Mouse (Mus musculus) midbrain, embryonic 14.5 days (tissue): Measurements from ENCODE around the gene Metap2. TPM values are rescaled to one million over a fixed set of nuclear protein-coding genes. Genes with fewer than 3 reads are reported as not detected.
"Not testable (repeated sequence)": the region's sequence is repeated elsewhere in the genome, so short reads cannot be mapped to it uniquely, and the experiment has no call there.

Experiments
- ATAC-seq: fragments of 200-750 bp; cut with Nextera tagmentation; 2 replicates; pipeline ENCODE4 v1.8.0; 2017; ENCODE audit warnings: moderate number of reproducible peaks, moderate library complexity; ENCODE audit not compliant: low FRiP score, low TSS enrichment
- DNase-seq: peaks from one replicate; pipeline ENCODE4 v3.0.0-alpha.2; 2015
- H3K27ac ChIP-seq: fragments of 300-500 bp; sonication (generic); replicated peaks from 2 replicates; pipeline ENCODE4 v1.5.1; 2014; ENCODE audit warnings: mild to moderate bottlenecking, low read depth, low read length, moderate library complexity
- H3K27me3 ChIP-seq: fragments of 300-500 bp; sonication (generic); 2 replicates; pipeline ENCODE4 v1.6.1; 2014; ENCODE audit warnings: low read length, control low read depth, mixed read lengths; ENCODE audit not compliant: control insufficient read depth, insufficient read depth
- H3K36me3 ChIP-seq: fragments of 300-500 bp; sonication (generic); 2 replicates; pipeline ENCODE4 v1.6.1; 2014; ENCODE audit warnings: low read length, control low read depth; ENCODE audit not compliant: control insufficient read depth, insufficient read depth
- H3K4me1 ChIP-seq: fragments of 300-500 bp; sonication (generic); 2 replicates; pipeline ENCODE4 v1.6.1; 2014; ENCODE audit warnings: mild to moderate bottlenecking, antibody characterized with exemption, low read length, control low read depth; ENCODE audit not compliant: control insufficient read depth, insufficient read depth
- H3K4me2 ChIP-seq: fragments of 300-500 bp; sonication (generic); 2 replicates; pipeline ENCODE4 v1.6.1; 2014; ENCODE audit warnings: mild to moderate bottlenecking, low read length, moderate library complexity
- H3K4me3 ChIP-seq: fragments of 300-500 bp; sonication (generic); replicated peaks from 2 replicates; pipeline ENCODE4 v1.5.1; 2014; ENCODE audit warnings: low read depth, low read length
- H3K9ac ChIP-seq: fragments of 300-500 bp; sonication (generic); replicated peaks from 2 replicates; pipeline ENCODE4 v1.6.1; 2014; ENCODE audit warnings: mild to moderate bottlenecking, low read length, moderate library complexity
- H3K9me3 ChIP-seq: fragments of 300-500 bp; sonication (generic); 2 replicates; pipeline ENCODE4 v1.6.1; 2016; ENCODE audit warnings: low read length, control low read depth, mixed read lengths; ENCODE audit not compliant: control insufficient read depth
- WGBS: fragments of 180-500 bp; shearing (Covaris S2); extraction: QIAGEN DNeasy Blood & Tissue Kit; methylation state at CpG from one replicate; pipeline ENCODE4 v1.1.7; 2014; 5-methylcytosine and 5-hydroxymethylcytosine counted together
- polyA plus RNA-seq: library from polyadenylated mRNA; unstranded; fragments of >200 nt; fragmentation: Nextera tagmentation; extraction: Ambion mirVana; gene quantifications from 2 replicates; pipeline ENCODE4 v1.2.1, GENCODE M21; 2014

The Metap2 gene
- polyA plus RNA-seq, 1 experiment from 2014 or later = 173 TPM

GRCm38 (mm10) chr10:93855126-93855525 lies 41.8 kb downstream of the Metap2 start:
- H3K4me2 ChIP-seq = no peak overlapping the region
- no peak overlapping the region for H3K9ac ChIP-seq
- ATAC-seq = no peak
- H3K27me3 ChIP-seq = no peaks in the 10 kb centered on the region
- no peak overlapping the region for H3K27ac ChIP-seq
- no peak for DNase-seq
- H3K36me3 ChIP-seq = peaks cover 13% of the 10 kb centered on the region
- H3K4me3 ChIP-seq = no peak overlapping the region
- H3K4me1 ChIP-seq = no peaks in the 10 kb centered on the region
- WGBS = 92% methylated on average over 9 of the region's 9 CpGs
- no peaks in the 10 kb centered on the region for H3K9me3 ChIP-seq

GRCm38 (mm10) chr10:93846706-93847105 lies 50.2 kb downstream of the Metap2 start:
- Histone ChIP-seq H3K9me3 (peaks cover 7% of the 10 kb centered on the region; the same call in 1 of the 2 replicates), H3K4me1 (no peaks in the 10 kb centered on the region), H3K9ac (no peak overlapping the region), H3K27ac (no peak overlapping the region), H3K4me3 (no peak overlapping the region), H3K4me2 (no peak overlapping the region), H3K27me3 (no peaks in the 10 kb centered on the region), H3K36me3 (0 out of 2 replicates have a peak, but pooled peaks cover 2% of the 10 kb centered on the region)
- no peak for ATAC-seq
- 94% methylated on average over 13 of the region's 13 CpGs for WGBS
- DNase-seq = no peak

GRCm38 (mm10) chr10:93835115-93835514 lies 61.8 kb downstream of the Metap2 start:
- WGBS = 92% methylated on average over 7 of the region's 7 CpGs
- not testable (repeated sequence) for ATAC-seq, H3K4me1 ChIP-seq, H3K9me3 ChIP-seq, H3K4me2 ChIP-seq, H3K36me3 ChIP-seq, H3K27ac ChIP-seq, H3K4me3 ChIP-seq, H3K9ac ChIP-seq, DNase-seq
- peaks cover 30% of the 10 kb centered on the region for H3K27me3 ChIP-seq

- H3K27me3 ChIP-seq = peaks cover 34% of the 10 kb centered on the region
- peak overlapping the region; percentile 96 for H3K4me2 ChIP-seq
- H3K4me3 ChIP-seq = peak overlapping the region; percentile 64
- H3K9ac ChIP-seq = 0 out of 2 replicates have a peak overlapping the region, but pooled peaks have one; percentile 44
- ATAC-seq (no peak), DNase-seq (no peak)
- no peaks in the 10 kb centered on the region for H3K9me3 ChIP-seq
- H3K36me3 ChIP-seq = no peaks in the 10 kb centered on the region
- no peak overlapping the region for H3K27ac ChIP-seq
- WGBS = under 1% methylated on average over 13 of the region's 13 CpGs
- no peaks in the 10 kb centered on the region for H3K4me1 ChIP-seq
These were observed 62.5 kb downstream of the Metap2 start for GRCm38 (mm10) chr10:93834394-93834745.

GRCm38 (mm10) chr10:93833699-93834393 lies 63.0 kb downstream of the Metap2 start:
- Histone ChIP-seq H3K4me1 (no peaks in the 10 kb centered on the region), H3K9ac (peak overlapping the region; percentile 44), H3K27ac (no peak overlapping the region), H3K4me3 (peak overlapping the region; percentile 64), H3K4me2 (peak overlapping the region; percentile 96), H3K9me3 (no peaks in the 10 kb centered on the region), H3K27me3 (peaks cover 34% of the 10 kb centered on the region), H3K36me3 (no peaks in the 10 kb centered on the region)
- ATAC-seq (peak; percentile 86), DNase-seq (peak; percentile 79)
- WGBS = under 1% methylated on average over 74 of the region's 75 CpGs

- Histone ChIP-seq H3K4me3 (peak overlapping the region; percentile 64), H3K9me3 (no peaks in the 10 kb centered on the region), H3K4me1 (no peaks in the 10 kb centered on the region), H3K27me3 (peaks cover 34% of the 10 kb centered on the region), H3K9ac (peak overlapping the region; percentile 44), H3K36me3 (no peaks in the 10 kb centered on the region), H3K4me2 (peak overlapping the region; percentile 96), H3K27ac (no peak overlapping the region)
- ATAC-seq (no peak), DNase-seq (no peak)
- whole genome bisulfite sequencing = 2% methylated on average over 16 of the region's 16 CpGs
These were observed 63.6 kb downstream of the Metap2 start for GRCm38 (mm10) chr10:93833370-93833698.

- DNase-seq = no peak
- H3K27ac ChIP-seq = no peak overlapping the region
- no peaks in the 10 kb centered on the region for H3K9me3 ChIP-seq
- H3K4me3 ChIP-seq = no peak overlapping the region
- WGBS = 34% methylated on average over 9 of the region's 9 CpGs
- H3K4me1 ChIP-seq = no peaks in the 10 kb centered on the region
- no peaks in the 10 kb centered on the region for H3K36me3 ChIP-seq
- peak overlapping the region; percentile 96; the same call in 1 of the 2 replicates for H3K4me2 ChIP-seq
- no peak for ATAC-seq
- H3K27me3 ChIP-seq = peaks cover 34% of the 10 kb centered on the region
- no peak overlapping the region for H3K9ac ChIP-seq
These were observed 64.1 kb downstream of the Metap2 start for GRCm38 (mm10) chr10:93832811-93833210.

GRCm38 (mm10) chr10:93831730-93832574 lies 64.9 kb downstream of the Metap2 start:
- Histone ChIP-seq H3K27me3 (peaks cover 34% of the 10 kb centered on the region), H3K27ac (no peak overlapping the region), H3K4me1 (no peaks in the 10 kb centered on the region), H3K9ac (no peak overlapping the region), H3K4me2 (no peak overlapping the region), H3K9me3 (no peaks in the 10 kb centered on the region), H3K4me3 (no peak overlapping the region), H3K36me3 (no peaks in the 10 kb centered on the region)
- DNase-seq (peak; percentile 17), ATAC-seq (no peak)
- WGBS = 9% methylated on average over 18 of the region's 18 CpGs
